Mouse (Mus musculus) kidney, postnatal 10 days (tissue): ENCODE results near the gene Acot6.
A peak's percentile ranks its signal among the peaks of the same experiment; 100 is the strongest.

Experiments used
- DNase-seq: peaks from one replicate; pipeline ENCODE4 v3.0.0; 2021; ENCODE audit warnings: mixed read lengths

Acot6 gene

GRCm38 (mm10) chr12:84154786-84155522 is 54.5 kb downstream of the Acot6 start:
- peak; percentile 76 for DNase-seq

- DNase-seq: no peak
Observed at GRCm38 (mm10) chr12:84155523-84155871, 55.0 kb downstream of the Acot6 start.

- no peak for DNase-seq
Observed at GRCm38 (mm10) chr12:84156210-84156609, 55.8 kb downstream of the Acot6 start.

- peak; percentile 7 for DNase-seq
Observed at GRCm38 (mm10) chr12:84158156-84158555, 57.7 kb downstream of the Acot6 start.

- DNase-seq: no peak
Observed at GRCm38 (mm10) chr12:84160491-84160890, 60.0 kb downstream of the Acot6 start.
